Mouse (Mus musculus) right cerebral cortex, postnatal 14 days (tissue): ENCODE measurements at regions not wholly inside any gene's neighbourhood (a gene's known extent, or its start where the extent isn't known, plus 50 kb on each side); places are given as distances from the start of the nearest gene placed in this dataset.

Experiments
- DNase-seq: peaks from one replicate; pipeline ENCODE4 v3.0.0; 2022

DNA sequence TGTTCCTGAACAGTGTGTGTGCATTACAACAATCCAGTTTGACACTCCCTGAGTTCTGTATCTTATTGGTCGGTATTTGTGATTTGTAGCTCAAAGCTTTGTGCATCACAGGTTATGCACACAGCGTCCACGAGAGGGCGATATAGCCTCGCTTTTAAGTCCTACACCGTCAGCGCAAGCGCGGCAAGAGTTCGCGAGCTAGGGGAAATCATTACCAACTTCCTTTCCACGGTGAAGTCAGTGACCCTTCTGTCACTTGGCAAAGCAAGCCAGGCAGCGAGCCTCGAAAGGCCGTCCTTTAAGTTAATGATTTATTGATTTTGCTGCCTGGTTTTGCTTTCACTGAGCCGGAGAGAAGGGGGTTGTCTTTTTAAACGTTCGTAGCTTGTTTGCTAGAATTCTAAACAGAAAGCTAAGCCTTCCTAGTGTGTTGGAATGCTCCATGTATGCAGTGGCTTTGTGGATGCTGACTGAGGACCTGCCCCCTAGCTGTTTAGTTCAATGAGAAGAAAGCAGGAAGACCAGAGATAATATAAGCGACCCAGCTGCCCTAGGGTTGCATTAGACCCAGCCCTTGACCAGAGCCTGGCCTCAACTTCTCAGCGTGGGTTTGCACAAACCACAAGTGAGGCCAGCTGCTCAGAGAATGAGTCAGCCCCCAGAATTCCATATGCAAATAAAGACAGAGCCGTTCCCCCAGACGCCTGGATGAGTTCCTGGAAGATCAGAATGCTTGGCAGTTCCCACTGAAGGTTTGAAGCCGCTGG, 79.0 kb upstream of the Ipo5 start:
- peak; percentile 94 for DNase-seq

DNA sequence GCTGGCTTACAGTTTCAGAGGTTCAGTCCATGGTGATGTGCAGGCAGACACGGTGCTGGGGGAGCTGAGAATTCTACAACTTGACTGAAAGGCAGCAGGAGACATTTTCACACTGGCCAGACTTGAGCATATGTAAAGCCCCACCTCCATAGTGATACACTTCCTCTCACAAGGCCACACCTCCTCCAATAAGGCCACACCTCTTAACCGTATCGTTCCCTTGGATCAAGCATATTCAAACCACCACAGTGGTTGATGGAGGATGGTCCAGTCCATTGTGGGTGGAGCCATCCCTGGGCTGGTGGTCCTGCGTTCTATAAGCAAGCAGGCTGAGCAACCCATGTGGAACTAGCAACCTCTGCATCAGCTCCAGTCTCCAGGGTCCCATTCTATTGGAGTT, 76.2 kb upstream of the Ipo5 start:
- no peak for DNase-seq

DNA sequence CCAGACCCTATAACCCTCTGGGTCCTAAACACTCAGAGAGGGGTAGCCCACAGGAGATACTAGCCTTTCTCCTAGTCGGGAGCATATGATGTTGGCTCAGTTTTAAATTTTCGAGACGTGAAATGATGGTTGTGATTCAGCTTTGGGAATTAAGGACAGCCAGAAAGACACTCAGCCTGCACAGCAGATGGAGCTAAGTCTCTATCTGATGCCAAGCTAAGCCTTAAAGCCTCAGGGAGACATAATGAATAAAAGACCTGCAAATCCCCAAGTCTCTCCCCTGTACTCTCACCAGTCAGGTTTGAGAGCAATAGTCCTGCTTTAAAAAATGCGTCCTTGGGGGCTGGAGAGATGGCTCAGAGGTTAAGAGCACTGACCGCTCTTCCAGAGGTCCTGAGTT, 75.3 kb upstream of the Ipo5 start:
- no peak for DNase-seq

DNA sequence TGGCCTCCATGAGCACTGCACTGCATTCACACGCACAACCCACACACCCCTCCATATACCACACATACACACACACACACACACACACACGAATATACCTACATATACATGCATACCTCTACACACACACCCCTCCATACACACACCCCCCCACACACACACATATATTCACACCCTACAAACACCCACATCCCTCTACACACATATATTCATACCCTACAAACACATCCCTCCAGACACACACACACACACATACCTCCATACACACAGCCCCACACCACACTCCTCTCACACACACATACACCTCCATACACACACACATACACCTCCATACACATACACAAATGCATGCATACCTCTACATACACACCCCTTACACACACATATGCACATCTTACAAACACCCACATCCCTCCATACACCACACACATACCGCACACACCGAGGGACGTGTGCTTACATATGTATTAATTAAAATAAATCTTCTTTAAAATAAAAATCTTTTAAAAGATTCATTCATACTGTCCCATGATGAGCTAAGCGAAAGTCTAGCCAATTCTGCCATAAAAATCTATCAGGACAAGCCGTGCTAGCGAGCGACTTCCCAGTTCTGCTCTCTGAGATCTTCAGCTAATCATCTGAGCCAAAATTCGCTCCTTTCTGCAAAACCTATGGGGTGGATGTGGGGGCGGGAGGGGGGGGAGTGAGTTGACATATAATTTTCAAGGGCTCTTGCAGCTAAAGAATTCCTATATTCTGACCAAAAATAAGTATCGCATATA, 74.3 kb upstream of the Ipo5 start:
- no peak for DNase-seq

DNA sequence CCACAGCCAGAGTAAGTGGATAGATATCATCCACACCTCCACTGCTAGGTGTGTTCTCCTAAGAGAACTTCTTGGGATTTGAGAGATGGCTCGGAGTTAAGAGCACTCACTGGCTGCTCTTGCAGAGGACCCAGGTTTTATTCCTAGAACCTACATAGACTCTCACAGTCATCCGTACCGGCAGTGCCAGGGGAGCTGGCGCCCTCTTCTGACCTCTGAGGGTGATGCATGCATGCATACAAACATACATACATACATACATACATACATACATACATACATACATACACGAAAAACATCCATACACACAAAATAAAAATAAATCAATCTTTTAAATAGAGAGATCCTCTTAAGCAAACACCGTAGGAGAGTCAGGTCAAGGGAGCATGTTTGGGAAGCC, 70.1 kb upstream of the Ipo5 start:
- DNase-seq: no peak

DNA sequence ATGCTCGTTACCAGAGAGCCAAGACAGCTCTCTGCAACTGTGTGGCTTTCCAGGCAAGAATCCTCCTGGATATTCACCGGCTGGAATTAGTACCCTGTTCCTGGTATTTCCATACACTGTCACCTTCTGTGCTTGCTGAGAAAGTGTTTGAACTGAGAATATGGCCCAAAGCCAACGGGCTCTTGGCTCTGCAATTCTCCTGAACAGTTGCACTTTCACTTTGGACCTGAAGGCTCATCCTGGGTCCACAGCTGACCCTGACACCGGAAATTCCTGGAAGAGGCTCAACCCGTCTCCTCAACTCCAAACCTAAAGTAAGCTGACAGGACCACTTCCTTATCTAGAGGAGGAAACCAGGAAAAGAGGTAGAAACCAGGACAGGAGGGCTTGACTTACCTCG, 69.7 kb upstream of the Ipo5 start:
- DNase-seq: no peak

DNA sequence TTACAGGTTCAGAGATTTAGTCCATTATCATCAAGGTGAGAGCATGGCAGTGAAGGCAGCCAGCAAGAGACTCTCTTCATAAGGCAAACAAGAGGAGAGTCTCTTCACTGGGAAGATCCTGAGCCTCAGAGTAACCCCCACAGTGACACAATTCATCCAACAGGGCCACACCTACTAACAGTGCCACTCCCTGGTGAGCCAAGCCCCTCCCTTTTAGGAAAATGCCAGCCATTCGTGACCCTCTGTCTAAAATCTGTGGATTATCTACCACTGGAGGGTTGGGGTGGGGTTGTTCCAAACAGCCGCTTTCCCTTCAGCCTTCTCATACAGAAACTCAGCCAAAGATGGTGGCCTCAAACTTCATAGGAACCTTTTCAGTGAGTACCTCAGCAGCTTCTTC, 65.9 kb upstream of the Ipo5 start:
- no peak for DNase-seq

DNA sequence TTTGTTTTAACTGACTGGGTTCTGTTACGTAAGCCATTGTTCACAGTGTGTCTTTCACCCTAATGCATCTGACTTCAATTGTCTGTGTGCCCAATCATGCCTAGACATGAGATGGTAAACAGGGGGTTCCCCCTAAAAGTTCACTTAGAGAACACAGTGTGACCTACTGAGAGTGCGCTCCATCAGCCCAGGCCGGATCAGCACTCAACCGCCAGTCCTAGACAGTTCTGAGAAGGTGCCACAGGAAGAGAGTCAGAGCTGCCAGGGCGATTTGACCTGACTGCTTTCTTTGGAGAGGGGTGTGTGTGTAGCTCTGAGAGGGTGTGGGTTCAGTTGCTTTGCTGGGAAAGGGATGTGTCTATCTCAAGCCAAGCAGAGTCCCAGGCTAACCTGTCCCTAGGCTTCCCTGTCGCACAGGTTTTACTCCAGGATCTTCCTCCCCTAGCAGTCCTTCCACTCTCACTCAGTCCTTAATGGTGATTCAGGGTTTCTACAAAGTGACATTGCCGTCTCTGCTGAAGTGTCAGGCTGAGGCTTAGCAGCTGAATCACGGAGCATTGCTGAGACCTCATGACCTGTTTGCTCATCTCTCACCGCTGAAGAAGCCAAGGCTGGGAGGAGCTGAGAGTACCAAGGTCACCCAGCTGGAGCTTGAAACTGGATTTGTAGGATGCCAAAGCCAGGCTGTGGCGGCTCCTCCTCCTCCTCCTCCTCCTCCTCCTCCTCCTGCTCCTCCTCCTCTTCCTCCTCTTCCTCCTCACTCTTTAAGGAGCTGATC, 64.8 kb upstream of the Ipo5 start:
- DNase-seq: no peak

DNA sequence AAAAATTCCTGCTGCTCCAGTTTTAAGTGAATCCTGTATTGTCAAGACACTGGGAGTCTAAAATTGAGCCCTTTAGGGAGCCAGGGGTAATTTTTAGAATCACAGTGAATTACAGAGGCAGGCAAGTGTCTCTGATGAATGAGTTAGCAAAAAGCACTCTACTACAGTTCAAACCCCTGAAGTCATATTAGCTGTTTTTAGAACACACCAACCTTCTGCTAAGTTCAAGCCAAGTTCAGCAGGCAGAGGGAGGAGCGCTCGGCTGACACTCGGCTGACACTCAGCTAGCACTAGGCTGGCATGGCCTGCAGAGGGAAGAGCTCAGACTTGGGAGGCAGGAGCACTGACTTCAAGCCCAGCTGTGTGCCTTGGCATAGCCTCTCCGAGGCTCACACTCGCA, 64.0 kb upstream of the Ipo5 start:
- no peak for DNase-seq

DNA sequence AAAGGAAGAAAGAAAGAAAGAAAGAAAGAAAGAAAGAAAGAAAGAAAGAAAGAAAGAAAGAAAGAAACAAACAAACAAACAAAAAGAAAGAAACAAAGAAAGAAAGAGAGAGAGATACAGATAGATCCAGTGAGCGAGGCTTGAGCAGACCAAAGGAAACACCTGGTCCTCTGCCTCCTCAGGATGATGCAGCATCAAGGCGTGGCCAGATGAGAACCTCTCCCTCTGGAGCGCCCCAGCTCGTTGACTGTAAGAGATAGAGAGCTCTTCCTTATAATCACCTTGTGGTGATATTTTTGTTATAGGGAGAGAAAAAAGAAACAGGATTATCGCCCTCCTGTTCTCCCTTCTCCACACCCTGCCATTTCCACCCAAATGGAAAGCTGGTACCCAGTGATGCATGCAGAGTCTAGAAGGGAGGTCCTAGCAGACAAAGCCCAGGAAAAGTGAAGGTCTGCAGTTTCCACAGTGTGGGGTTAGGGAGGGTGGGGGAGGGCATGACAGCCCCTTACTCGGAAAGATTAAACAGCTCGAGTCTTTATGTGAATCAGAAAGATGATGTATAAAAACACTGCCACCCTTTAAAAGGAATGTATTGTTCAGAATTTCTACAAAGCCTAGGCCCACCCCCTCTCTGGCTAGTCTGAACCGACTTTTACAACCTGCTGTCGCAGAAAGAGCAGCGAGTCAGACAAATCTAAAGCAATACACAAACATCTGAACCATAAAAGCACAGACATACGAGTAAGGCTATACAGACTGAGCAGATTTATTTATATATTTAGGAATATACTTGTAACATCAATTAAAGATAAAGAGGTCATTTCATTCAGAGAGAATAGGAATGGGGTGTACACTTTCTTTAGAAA, 62.7 kb upstream of the Ipo5 start:
- no peak for DNase-seq

DNA sequence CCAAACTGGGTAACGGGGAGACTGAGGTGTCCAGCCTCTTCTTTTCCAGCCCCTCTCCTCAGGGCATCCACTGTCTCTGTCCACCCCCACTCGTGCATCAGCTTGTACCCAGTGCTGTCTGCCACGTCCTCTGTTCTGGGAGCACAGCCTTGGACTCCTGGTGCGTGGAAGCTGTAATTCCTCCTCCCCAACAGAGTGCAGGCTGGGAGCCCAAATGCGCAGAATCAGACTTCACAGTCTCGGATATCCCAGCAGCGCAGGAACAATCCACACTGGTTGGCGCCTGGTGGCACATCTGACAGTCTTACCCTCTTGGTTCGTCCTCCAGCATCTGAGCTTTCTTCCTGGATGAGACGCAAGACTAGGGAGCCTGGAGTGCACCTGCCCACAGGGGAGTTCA, 61.9 kb upstream of the Ipo5 start:
- DNase-seq: no peak

DNA sequence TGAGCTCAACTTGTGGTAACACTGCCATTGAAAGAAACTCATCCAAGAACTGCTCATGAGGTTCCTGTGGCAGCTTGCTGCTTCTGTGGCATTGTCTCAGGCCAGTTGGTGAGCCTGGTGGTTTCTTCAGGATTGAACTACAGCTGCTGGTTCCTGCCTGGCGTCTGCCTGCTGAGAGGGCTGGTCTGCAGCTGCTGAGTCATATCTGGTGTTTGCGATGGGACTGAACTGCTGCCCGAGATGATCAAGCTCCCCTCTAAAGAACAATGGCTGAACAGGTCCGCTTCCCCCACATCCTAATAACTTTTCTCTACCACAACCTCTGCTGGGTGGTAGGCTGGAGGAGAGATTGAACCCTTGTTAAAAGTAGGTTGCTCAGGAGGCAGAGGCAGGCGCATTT, 57.4 kb upstream of the Ipo5 start:
- DNase-seq: no peak

DNA sequence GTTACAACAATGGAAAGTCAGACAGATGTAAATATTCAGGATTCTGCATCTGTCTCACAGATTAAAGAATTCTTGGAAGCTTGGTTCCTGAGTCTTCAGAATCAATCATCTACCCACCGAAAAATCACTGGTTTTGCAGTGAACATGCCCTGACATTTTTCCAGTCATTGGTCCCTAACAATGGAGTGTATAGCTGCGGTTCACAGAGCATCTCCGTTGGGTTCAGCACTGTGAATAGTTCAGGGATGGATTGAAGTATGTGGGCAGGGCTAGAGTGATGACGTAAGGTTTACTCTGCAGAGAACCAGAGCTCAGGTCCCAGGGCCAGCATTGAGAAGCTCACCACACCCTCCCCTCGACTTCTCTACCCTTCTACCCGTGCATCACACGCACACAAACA, 56.5 kb upstream of the Ipo5 start:
- DNase-seq: no peak

DNA sequence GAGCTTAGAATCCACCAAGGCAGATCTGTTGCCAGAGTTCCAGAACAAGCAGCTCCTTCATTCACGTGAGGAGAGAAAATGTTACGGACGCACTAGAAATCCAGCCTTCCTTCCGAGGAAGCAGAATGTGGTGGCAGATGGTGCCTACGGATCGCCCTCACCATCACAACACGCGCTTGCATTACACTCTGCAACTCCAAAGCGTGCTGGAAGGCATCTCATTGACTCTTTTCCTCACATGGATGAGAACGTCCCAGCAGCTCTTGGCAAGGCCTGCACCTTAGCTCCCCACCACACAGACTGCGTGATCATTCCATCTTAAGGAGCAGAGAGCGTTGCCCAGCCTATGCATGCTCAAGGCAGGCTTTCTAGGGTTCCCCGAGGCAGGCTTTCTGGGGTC, 55.8 kb upstream of the Ipo5 start:
- DNase-seq: peak; percentile 42
